Mouse (Mus musculus) yolk sac, embryonic 10.5 days (tissue): Measurements from ENCODE around the gene Tmem219.
"Not testable (repeated sequence)": the region's sequence is repeated elsewhere in the genome, so short reads cannot be mapped to it uniquely, and the experiment has no call there.

Experiments used
- DNase-seq: peaks from one replicate; pipeline ENCODE4 v3.0.0-alpha.2; 2017; ENCODE audit warnings: low spot score

Gene Tmem219

DNA sequence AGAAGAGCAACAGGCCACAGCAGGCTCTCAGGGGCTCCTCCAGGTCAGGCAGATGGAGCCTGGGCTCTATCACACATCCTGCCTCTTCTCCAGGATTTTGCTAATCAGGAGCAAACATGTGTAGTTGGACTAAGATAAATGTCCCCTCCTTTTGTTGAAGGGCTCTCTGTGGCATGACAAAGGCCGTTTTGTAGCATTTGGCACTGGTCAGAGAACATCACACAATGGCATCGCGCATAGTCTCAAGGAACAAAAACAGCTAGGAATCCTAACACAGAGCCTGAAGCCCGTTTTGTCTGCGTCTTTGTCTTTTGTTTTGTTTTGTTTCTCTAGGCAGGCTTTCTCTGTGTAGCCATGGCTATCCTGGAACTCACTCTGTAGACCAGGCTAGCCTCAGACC, 1.3 kb upstream of the Tmem219 start:
- no peak for DNase-seq

DNA sequence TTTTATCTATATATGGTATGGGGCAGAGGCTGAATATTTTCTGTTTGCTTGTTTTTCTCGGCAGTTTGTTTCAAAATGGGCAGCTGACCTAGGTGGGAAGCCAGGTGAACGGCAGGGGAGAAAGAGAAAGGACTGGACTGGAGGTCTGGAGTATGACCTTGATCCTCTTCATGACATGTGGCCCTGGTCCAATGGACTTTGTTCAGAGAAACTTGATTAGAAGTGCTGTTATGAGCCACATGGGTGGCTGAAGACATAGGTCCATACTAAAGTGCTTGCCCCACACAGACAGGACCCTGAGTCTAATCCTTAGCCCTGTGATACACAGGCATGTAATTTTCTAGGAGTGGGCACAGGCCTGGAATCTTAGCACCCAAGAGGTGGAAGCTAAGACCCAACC, 1.2 kb downstream of the Tmem219 start:
- peak; percentile 14 for DNase-seq

GRCm38 (mm10) chr7:126919973-126920372, 2.7 kb downstream of the Tmem219 start:
- DNase-seq: no peak

- not testable (repeated sequence) for DNase-seq
These were observed 4.4 kb downstream of the Tmem219 start for GRCm38 (mm10) chr7:126918356-126918755.

GRCm38 (mm10) chr7:126914844-126915243, 7.9 kb downstream of the Tmem219 start:
- DNase-seq: no peak

GRCm38 (mm10) chr7:126905590-126905989, 17.1 kb downstream of the Tmem219 start:
- DNase-seq: no peak

- not testable (repeated sequence) for DNase-seq
These were observed 22.9 kb downstream of the Tmem219 start for GRCm38 (mm10) chr7:126899781-126900180.

GRCm38 (mm10) chr7:126898102-126898990, 24.4 kb downstream of the Tmem219 start:
- peak; percentile 91 for DNase-seq

- no peak for DNase-seq
These were observed 25.2 kb downstream of the Tmem219 start for GRCm38 (mm10) chr7:126897390-126898101.

GRCm38 (mm10) chr7:126896912-126897311, 25.8 kb downstream of the Tmem219 start:
- no peak for DNase-seq

DNA sequence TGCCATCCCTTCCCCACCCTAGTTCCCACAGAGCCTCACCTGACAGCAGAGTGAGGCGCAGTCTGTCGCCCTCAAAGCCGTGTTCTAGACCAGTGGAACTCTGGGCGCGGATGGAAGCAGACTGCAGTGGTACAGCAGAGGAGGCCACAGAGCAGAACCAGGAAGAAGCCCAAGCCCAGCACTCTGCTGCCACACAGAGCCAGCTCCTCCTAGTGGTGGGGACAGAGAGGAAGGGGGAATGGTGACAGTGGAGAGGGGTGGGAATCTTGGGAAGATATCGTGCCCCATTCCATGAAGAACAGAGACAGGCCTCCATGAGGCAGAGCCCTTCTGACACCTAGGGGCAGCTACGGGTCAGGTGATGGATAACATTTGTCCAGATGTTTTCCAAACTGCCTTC, 33.9 kb downstream of the Tmem219 start:
- no peak for DNase-seq

DNA sequence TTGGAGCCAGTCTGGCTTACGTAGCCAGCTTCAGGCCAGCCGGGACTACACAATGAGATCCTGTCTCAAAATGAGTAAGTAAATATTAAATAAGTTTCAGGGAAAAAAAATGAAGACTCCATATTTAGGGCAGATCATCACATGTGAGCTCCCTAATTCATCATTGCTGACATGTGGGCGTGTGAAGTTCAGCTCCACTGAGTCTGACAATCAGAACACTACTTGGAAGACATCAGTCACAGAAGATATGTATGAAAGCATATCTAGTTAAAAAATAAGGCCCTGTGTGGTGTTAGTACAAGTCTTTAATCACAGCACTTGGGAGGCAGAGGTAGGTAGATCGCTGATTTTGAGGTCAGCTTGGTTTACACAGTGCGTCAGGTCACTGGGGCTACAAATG, 35.4 kb downstream of the Tmem219 start:
- no peak for DNase-seq

- DNase-seq: peak; percentile 99
These were observed 38.2 kb downstream of the Tmem219 start, which contains the start of gene Taok2 for GRCm38 (mm10) chr7:126884286-126885164. TSS of gene Taok2 (minus strand) at chr7:126884703.

GRCm38 (mm10) chr7:126883731-126884181, 39.0 kb downstream of the Tmem219 start:
- peak; percentile 30 for DNase-seq

- DNase-seq: no peak
These were observed 41.7 kb downstream of the Tmem219 start for GRCm38 (mm10) chr7:126881040-126881439.

DNA sequence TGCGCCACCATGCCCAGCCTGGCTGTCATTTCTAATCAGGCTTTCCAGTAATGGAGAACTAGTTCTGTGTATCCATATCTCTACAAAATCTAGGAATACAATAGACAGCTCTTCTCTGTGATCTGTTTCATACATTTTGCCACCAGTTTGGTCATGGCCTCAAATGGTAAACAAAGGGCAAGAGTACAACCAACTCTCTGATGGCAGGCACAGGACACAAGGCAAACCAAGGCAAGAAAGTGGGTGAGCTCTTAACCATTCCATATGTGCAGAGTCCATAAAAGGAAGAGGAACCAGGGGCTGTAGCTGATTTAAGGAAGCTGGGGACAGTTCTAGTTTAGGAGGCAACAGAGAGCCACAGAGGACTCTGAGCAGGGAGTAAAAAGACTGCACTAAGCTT, 45.5 kb downstream of the Tmem219 start:
- no peak for DNase-seq

DNA sequence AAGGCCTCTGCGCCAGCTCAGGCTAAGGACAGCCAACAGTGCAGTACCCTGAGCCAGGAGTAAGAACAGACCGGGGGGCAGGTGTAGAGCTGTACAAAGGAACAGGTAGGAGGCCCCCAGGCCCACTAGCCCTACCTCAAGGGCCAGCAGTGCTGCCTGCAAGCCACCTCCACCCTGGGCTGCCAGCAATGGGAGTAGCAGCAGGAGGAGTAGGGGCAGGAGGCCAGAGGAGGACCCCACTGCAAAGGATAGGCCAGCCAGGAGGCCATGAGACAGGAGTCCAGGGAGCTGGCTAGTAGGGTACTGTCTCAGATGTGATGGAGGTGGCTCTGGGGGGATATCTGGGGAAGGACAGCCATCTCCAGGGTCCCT, 52.2 kb downstream of the Tmem219 start:
- DNase-seq: no peak

DNA sequence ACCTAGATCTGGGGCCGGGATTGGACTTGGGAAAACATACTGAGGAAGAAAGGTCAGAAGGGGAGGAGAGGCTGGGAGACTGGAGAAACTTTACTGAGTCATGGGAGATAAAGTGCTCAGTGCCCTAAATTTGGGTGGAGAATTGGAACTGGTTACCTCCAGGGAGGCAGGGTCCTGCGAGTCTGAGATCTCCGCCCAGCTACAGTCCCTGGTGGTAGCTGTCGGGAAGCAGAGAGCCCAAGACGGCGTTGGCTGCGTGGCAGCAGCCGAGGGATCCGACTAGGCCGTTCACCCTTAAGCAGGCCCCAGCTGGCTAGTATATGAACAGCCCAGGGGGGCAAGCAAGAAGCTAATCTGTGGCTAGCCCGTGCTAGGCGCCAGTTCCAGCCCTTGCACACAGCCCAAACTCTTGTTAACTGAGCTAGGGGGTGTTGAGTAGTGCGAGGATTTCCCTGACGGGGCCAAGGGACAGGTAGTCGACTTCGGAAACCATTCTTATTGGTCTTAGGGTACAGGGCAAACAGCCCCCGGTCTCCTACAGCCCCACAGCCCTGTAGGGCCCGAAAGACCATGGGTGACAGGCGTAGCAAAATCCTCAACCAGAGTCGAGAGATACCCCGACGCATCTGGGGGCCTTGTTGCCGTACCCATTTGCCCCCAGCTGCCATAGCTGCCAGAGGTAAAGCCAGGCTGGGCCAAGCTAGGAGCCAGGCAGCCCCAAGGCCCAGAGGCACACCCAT, 52.8 kb downstream of the Tmem219 start:
- DNase-seq: no peak

DNA sequence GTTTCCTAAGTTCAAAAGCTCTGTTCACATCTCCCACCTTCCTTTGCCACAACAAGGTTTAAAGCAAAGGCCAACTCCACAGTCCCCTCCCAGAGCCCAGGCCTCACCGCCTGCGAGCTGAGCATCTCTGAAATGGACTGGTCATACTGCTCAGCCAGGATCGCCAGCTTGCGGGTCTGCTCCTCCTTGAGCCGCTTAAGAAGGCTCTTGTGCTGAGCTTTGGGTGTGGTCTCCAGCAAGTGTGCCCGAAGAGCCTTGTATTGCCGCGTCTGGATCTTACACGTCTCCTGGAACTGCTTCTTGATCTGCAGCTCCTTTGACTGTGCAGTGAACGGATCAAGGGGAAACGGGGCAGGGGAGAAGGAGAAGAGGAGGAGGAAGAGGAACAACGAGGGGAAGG, 54.7 kb downstream of the Tmem219 start:
- DNase-seq: no peak

DNA sequence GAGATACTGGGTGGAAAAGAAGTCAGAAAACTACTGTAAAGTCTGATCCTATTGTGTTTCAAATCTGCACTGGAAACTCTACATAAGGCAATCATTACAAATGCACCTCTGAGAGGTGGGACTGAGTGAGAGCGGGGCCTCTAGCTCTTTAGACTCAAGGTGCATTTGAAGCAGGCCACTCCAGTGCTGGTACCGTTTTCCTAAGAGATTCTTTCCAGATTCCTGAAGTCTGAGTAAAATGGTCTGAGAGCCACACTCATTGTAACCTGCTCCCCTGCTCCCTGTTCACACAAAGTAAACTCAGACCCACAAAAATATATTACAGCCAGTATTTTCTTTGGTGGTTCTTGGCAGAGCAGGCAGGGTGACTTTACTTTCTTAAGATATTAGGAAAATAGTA, 55.2 kb downstream of the Tmem219 start:
- no peak for DNase-seq

- no peak for DNase-seq
These were observed 58.9 kb downstream of the Tmem219 start for GRCm38 (mm10) chr7:126863791-126864190.
